Mouse (Mus musculus): ENCODE data around the gene Fxyd5. TPM values are rescaled to one million over a fixed set of nuclear protein-coding genes. Genes with fewer than 3 reads are reported as not detected.

Fxyd5 gene
- total RNA-seq, 2 experiments from 2014 or later, result 35.5 to 36.7 TPM

DNA sequence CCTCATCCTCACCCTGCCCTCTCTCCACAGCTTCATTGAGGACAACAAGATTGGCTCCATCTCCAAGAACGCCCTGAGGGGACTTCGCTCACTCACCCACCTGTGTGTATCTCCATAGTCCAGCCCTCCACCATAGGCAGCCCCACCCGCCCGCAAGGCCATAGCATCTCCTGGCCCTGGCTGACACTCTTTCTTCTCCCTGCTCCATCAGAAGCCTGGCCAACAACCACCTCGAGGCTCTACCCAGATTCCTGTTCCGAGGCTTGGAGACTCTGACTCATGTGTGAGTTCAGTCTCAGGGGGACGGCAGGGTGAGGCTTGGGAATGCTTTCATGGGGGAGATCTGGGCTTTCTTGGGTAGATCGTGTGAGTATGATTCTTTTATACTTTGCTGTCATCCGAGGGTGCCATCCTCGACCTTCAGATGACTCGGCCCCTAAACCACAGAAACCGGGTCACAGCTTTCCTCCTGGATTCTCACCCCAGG lies 20.8 kb upstream of the Fxyd5 start:
- DNase-seq (ENCODE audit: low spot score in 2 of 2), result no peak

DNA sequence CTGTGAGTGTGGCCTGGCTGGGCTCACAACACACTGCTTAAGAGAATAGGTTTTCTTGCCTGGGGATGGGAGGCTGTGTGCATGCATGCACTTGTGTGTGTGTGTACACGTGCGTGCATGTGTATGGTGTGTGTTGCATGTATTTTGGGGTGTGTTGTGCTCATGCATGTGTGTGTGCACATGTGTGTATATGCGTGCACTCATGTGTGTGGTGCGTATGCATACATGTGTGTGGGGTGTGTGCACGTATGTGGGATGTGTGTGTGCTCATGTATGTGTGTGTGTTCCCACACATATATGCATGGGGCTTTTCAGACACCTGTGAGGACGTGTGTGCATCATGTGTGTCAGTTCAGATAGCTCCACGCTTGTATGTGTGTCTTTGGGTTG lies 18.3 kb upstream of the Fxyd5 start:
- DNase-seq (ENCODE audit: low spot score in 2 of 2), result no peak

- DNase-seq (ENCODE audit: low spot score in 2 of 2), result no peak
Observed at GRCm38 (mm10) chr7:31059919-31060620, 17.8 kb upstream of the Fxyd5 start.

- DNase-seq (ENCODE audit: low spot score in 2 of 2), result peak; percentile 84
Observed at GRCm38 (mm10) chr7:31059108-31059507, 16.8 kb upstream of the Fxyd5 start, which contains the start of gene Lgi4. Gene Lgi4 (plus strand): TSS chr7:31059342.

- no peak for DNase-seq (ENCODE audit: low spot score in 2 of 2)
Observed at GRCm38 (mm10) chr7:31058211-31058610, 15.9 kb upstream of the Fxyd5 start.

- no peak for DNase-seq (ENCODE audit: low spot score in 2 of 2)
Observed at GRCm38 (mm10) chr7:31057730-31058129, 15.4 kb upstream of the Fxyd5 start.

- DNase-seq (ENCODE audit: low spot score in 2 of 2), result no peak
Observed at GRCm38 (mm10) chr7:31057071-31057470, 14.8 kb upstream of the Fxyd5 start, which contains the start of gene Fxyd1. Gene Fxyd1 (minus strand): TSS chr7:31057199.

GRCm38 (mm10) chr7:31056448-31056847 lies 14.2 kb upstream of the Fxyd5 start:
- DNase-seq (ENCODE audit: low spot score in 2 of 2), result no peak

DNA sequence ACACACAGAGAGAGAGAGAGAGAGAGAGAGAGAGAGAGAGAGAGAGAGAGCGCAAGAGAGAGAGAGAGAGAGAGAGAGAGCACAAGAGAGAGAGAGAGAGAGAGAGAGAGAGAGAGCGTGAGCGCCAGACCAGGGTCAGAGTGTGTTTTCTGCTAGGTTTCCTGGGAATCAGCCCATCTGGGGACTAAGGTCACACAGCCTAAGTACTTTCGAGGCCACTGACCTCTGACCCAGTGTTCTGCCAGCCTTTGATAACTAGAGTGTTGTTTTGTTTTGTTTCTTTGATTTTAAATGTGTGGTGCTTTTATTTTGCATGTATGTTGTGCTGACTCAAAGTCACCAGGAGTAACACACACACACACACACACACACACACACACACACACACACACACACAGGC lies 13.6 kb upstream of the Fxyd5 start:
- DNase-seq (ENCODE audit: low spot score in 2 of 2), result no peak

GRCm38 (mm10) chr7:31055354-31055824 lies 13.1 kb upstream of the Fxyd5 start:
- DNase-seq (ENCODE audit: low spot score in 2 of 2), result no peak

GRCm38 (mm10) chr7:31054661-31055320 lies 12.5 kb upstream of the Fxyd5 start:
- no peak for DNase-seq (ENCODE audit: low spot score in 2 of 2)

DNA sequence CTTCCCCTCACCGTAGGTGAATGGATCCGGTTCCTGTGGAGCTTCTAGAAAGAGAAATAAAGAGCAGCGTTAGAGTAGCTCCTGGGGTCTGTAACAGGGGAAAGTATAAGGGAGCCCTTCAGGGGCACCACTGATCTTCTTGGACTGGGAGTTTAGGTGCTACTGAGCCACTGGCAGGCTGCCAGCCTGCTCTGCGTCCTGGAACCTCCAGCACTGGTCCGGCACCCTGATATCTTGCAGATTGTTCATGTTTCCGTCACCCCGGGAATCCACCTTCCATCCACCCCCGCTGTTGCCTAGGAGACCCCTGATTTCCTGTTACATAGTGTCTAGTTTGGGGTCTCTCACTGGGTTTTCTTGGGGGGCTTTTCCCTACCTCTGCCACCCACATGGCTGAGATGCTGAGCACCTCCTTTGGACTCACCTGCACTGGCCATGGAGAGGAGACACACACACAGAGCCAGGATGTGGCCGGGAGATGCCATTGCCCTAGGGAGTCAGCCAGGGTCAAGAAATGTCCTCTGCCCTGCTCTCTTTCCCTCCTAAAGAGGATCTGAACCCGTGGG lies 11.7 kb upstream of the Fxyd5 start:
- DNase-seq (ENCODE audit: low spot score in 2 of 2), result no peak

DNA sequence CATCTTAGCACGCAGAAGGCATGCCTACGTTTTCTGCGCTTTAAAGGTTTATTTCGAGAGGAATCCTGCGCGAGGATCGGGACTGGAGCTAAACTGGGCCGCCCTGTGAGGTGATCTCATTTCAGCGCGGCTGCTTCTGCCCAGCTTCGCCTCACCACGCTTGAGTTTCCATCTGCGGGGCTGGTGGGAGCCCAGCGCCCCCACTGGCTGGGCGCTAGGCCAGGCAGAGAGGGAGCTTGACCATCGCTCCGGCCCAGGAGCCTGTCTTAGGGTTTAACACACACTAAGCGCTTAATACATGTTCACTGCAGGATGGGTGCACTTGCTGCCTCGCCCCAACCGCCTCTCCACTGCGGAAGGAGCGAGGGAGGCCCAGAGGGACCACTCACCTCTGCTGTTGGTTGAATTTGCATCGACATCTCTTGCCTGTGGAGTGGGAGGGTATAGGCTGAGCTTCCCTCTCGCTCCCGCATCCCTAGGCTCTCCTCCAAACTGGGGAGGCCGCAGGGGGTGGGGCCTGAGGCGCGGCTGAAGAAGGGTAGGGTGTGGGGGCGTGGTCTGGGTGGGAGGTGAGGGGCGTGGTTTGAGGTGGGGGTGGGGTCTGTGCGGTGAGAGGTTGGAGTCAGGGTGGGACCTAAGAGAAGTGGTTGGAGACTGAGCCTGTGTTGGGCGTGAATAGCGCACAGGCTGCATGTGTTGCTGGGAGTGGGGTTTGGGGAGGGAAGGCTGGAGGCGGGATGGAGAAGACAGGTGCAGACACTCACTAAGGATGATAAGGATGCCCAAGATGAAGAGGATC lies 10.6 kb upstream of the Fxyd5 start:
- DNase-seq (ENCODE audit: low spot score in 2 of 2), result peak; percentile 69 to 85

GRCm38 (mm10) chr7:31052251-31052635 lies 10.0 kb upstream of the Fxyd5 start:
- peak in 1 of 2 experiments; percentile 25 for DNase-seq (ENCODE audit: low spot score in 2 of 2)

DNA sequence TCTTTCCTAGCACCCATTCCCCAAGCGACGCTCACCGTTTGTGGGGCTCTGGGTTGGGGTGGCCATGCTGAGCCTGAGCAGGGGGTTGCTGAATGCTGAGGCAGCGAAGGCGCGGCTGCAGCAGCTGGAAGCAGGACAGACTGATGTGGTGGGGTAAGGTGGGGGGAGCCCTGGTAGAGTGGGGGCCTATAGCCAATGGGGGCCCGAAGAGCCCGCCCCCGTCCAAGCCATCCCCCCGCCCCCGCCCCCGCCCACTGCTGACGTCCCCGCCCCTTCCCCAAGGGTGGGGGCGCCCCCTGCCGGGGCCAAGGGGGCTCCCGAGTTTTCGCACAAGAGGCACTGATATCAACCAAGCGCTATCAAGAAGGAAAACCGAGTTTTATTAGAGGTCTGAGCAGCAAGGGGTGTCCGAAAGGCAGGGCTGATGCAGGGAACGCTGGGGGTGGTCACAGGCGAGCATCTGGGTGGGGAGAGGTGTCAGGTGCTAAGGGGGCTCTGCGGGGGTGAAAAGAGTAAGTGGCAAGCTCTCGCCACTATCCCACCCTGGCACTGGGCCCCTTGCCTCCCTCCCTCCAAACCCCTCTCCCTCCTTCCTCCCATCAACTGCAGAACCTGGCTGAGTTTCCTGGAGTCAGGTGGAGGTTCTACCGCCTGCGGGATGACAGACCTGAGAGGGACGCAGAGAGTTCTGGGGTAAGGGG lies 9.2 kb upstream of the Fxyd5 start, which contains the start of gene Fxyd7:
Fxyd7 (minus strand) TSS at position 147 of the 701 bp plus-strand sequence.
- DNase-seq (ENCODE audit: low spot score in 2 of 2), result peak in 1 of 2 experiments; percentile 33

- peak; percentile 69 to 70 for DNase-seq (ENCODE audit: low spot score in 2 of 2)
Observed at GRCm38 (mm10) chr7:31050921-31051320, 8.6 kb upstream of the Fxyd5 start.

- no peak for DNase-seq (ENCODE audit: low spot score in 2 of 2)
Observed at GRCm38 (mm10) chr7:31050487-31050886, 8.2 kb upstream of the Fxyd5 start.

DNA sequence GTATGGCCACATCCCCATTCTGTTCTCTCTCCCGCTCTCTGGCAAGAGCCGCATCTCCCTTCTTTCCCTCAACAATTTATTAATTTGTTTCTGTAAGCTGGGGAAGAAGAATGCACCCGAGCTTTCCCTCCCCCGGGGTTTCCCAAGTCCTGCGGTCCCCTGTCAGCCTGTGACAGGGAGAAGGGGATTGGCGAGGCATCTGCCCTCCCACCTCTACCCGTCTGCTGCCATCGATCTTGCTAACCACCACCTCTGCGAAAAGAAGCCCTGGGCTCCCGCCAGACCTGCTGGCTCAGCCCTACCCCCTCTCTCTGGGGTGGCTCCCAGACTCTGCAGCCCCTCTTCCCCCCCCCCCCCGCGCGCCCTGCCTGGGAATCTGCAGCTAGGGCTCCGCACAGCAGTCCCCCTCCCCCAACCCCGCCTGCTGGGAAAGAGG lies 7.6 kb upstream of the Fxyd5 start:
- DNase-seq (ENCODE audit: low spot score in 2 of 2), result peak; percentile 62 to 70

DNA sequence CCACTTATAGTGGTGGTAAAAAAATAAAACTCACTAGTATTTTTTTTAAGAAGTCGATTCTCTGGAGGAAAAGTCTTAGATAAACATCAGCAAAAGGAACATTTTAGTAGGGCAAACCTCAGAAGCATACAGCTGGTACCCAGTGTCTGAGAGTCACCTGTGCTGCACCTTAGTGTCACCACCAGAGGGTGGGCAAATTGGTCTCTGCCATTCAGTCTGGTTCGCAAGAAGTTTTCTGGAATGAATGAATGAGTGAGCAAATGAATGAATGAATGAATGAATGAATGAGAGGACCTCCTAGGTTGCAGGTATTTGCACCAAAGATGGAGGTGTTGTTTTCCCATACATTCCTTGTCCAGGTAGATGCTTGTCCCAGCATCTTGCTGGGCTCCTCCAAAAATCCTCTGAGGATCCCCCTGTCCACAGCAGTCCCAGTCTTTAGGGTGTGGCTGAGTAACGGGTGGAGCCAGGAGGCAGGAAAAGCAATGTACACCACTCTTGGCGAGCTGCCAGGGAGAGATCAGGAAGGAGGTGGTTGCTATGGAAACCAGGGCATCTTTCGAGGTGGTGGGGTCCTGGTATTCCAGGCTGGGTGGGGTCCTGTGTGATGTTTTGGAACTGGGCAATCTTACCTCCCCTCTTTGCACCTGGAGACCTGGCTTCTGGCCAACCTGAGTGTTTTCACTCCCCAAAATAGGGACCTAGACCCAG lies 7.0 kb upstream of the Fxyd5 start:
- peak; percentile 48 to 64 for DNase-seq (ENCODE audit: low spot score in 2 of 2)
